Mouse (Mus musculus): ENCODE measurements around the gene Sh2d4b. TPM values are rescaled to one million over a fixed set of nuclear protein-coding genes. Genes with fewer than 3 reads are reported as not detected.

Gene Sh2d4b
- 0.62 and 0.90 TPM in 2 replicates for polyA plus RNA-seq (2012; rRNA removed)

- Histone ChIP-seq H3K4me3 (replicated peaks; ENCODE audit: insufficient read depth, low read depth, low read length) (no peak within 1 kb of the TSS), H3K27ac (ENCODE audit: insufficient read depth, low read length) (no peak within 1 kb of the TSS), H3K4me1 (ENCODE audit: control insufficient read depth, insufficient read depth, low read length) (no peaks in the 10 kb centered on the region), H3K27me3 (ENCODE audit: control insufficient read depth, insufficient read depth, low read length) (no peaks in the 10 kb centered on the region)
- 85% methylated on average over 3 of the region's 3 CpGs for whole genome bisulfite sequencing
- TF ChIP-seq CTCF (IDR thresholded peaks at IDR 0.05; ENCODE audit: borderline replicate concordance, insufficient read depth, low read depth, low read length) = no peak
- no peak for TF ChIP-seq POLR2A (IDR thresholded peaks at IDR 0.05; ENCODE audit: borderline replicate concordance, insufficient read depth, low read length)
- no peak for DNase-seq
Measured at GRCm38 (mm10) chr14:40893196-40893595, at the start of gene Sh2d4b. Gene Sh2d4b (minus strand): TSS chr14:40893266.

- no peak overlapping the region for H3K27ac ChIP-seq (ENCODE audit: insufficient read depth, low read length)
- peak in 1 of 2 experiments; percentile 41 for DNase-seq
- 7% methylated on average over 2 of the region's 2 CpGs for WGBS
- no peak overlapping the region for H3K4me3 ChIP-seq (replicated peaks; ENCODE audit: insufficient read depth, low read depth, low read length)
- TF ChIP-seq POLR2A (IDR thresholded peaks at IDR 0.05; ENCODE audit: borderline replicate concordance, insufficient read depth, low read length) (no peak), CTCF (IDR thresholded peaks at IDR 0.05; ENCODE audit: borderline replicate concordance, insufficient read depth, low read depth, low read length) (no peak)
- no peaks in the 10 kb centered on the region for H3K27me3 ChIP-seq (ENCODE audit: control insufficient read depth, insufficient read depth, low read length)
- H3K4me1 ChIP-seq (ENCODE audit: control insufficient read depth, insufficient read depth, low read length) = no peaks in the 10 kb centered on the region; the same call in 1 of the 2 replicates
Measured at GRCm38 (mm10) chr14:40942429-40942828, 49.4 kb upstream of the Sh2d4b start.

- Histone ChIP-seq H3K4me1 (ENCODE audit: control insufficient read depth, insufficient read depth, low read length) (no peaks in the 10 kb centered on the region; the same call in 1 of the 2 replicates), H3K27ac (ENCODE audit: insufficient read depth, low read length) (no peak overlapping the region), H3K27me3 (ENCODE audit: control insufficient read depth, insufficient read depth, low read length) (no peaks in the 10 kb centered on the region), H3K4me3 (replicated peaks; ENCODE audit: insufficient read depth, low read depth, low read length) (no peak overlapping the region)
- TF ChIP-seq POLR2A (IDR thresholded peaks at IDR 0.05; ENCODE audit: borderline replicate concordance, insufficient read depth, low read length) = no peak
- TF ChIP-seq CTCF (IDR thresholded peaks at IDR 0.05; ENCODE audit: borderline replicate concordance, insufficient read depth, low read depth, low read length) = no peak
- no peak for DNase-seq
- 93% methylated on average over 11 of the region's 11 CpGs for WGBS
Measured at GRCm38 (mm10) chr14:40938380-40938987, 45.4 kb upstream of the Sh2d4b start.

- TF ChIP-seq POLR2A (IDR thresholded peaks at IDR 0.05; ENCODE audit: borderline replicate concordance, insufficient read depth, low read length) = no peak
- TF ChIP-seq CTCF (IDR thresholded peaks at IDR 0.05; ENCODE audit: borderline replicate concordance, insufficient read depth, low read depth, low read length) = no peak
- WGBS = 29% methylated on average over 4 of the region's 4 CpGs
Measured at GRCm38 (mm10) chr14:40937052-40937451, 44.0 kb upstream of the Sh2d4b start.

DNA sequence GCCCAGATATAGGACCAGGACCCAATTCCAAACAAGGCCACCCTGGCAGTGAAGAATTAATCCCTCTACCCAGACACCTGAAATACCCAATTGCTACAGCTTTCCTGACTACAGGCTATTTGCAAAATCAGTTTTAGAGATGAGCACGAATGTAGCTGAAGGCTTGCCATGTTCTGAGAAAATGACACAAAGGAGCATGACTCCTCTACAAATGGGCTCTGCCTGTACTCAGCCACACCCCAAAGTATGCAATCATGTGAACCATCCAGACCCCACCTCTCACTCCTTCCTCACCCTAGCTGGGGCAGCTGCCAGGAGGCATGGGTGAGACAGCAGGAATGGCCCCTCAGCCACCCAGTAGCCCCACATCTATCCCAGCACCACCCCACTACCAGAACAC, 42.4 kb upstream of the Sh2d4b start:
- Histone ChIP-seq H3K4me3 (replicated peaks; ENCODE audit: insufficient read depth, low read depth, low read length) (no peak overlapping the region), H3K27ac (ENCODE audit: insufficient read depth, low read length) (no peak overlapping the region), H3K27me3 (ENCODE audit: control insufficient read depth, insufficient read depth, low read length) (no peaks in the 10 kb centered on the region), H3K4me1 (ENCODE audit: control insufficient read depth, insufficient read depth, low read length) (no peaks in the 10 kb centered on the region)
- TF ChIP-seq CTCF (IDR thresholded peaks at IDR 0.05; ENCODE audit: borderline replicate concordance, insufficient read depth, low read depth, low read length) (no peak), POLR2A (IDR thresholded peaks at IDR 0.05; ENCODE audit: borderline replicate concordance, insufficient read depth, low read length) (no peak)
- WGBS = 92% methylated on average over 1 of the region's 1 CpGs
- DNase-seq = no peak

More at GRCm38 (mm10) chr14:40937052-40937451, 44.0 kb upstream of the Sh2d4b start:
- Histone ChIP-seq H3K4me3 (replicated peaks; ENCODE audit: insufficient read depth, low read depth, low read length) (no peak overlapping the region), H3K27ac (ENCODE audit: insufficient read depth, low read length) (no peak overlapping the region), H3K4me1 (ENCODE audit: control insufficient read depth, insufficient read depth, low read length) (no peaks in the 10 kb centered on the region; the same call in 1 of the 2 replicates), H3K27me3 (ENCODE audit: control insufficient read depth, insufficient read depth, low read length) (no peaks in the 10 kb centered on the region)
- no peak for DNase-seq

DNA sequence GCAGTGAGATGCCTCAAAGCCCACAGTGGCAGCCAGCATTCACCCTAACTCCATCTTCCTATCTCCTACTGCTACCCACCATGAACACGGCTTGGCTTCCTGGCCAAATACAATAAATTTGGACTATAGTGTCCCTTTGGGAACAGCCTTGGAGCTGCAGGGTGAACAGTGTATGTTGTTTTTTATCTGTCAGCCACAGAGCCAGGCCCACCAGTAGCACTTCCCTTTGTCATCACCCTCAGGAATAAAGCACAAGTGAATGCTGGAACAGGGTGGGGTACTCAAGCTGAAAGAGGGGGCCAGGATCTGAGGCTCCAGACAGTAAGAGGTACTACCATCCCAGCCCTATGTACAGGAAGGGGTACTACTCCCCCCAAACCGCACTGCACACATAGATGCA, 42.0 kb upstream of the Sh2d4b start:
- Histone ChIP-seq H3K27ac (ENCODE audit: insufficient read depth, low read length) (no peak overlapping the region), H3K4me3 (replicated peaks; ENCODE audit: insufficient read depth, low read depth, low read length) (no peak overlapping the region), H3K4me1 (ENCODE audit: control insufficient read depth, insufficient read depth, low read length) (no peaks in the 10 kb centered on the region), H3K27me3 (ENCODE audit: control insufficient read depth, insufficient read depth, low read length) (no peaks in the 10 kb centered on the region)
- TF ChIP-seq POLR2A (IDR thresholded peaks at IDR 0.05; ENCODE audit: borderline replicate concordance, insufficient read depth, low read length) = no peak
- TF ChIP-seq CTCF (IDR thresholded peaks at IDR 0.05; ENCODE audit: borderline replicate concordance, insufficient read depth, low read depth, low read length) = no peak
- 92% methylated on average over 2 of the region's 2 CpGs for WGBS
- no peak for DNase-seq

GRCm38 (mm10) chr14:40933328-40933727, 40.3 kb upstream of the Sh2d4b start:
- Histone ChIP-seq H3K4me3 (replicated peaks; ENCODE audit: insufficient read depth, low read depth, low read length) (no peak overlapping the region), H3K27me3 (ENCODE audit: control insufficient read depth, insufficient read depth, low read length) (no peaks in the 10 kb centered on the region), H3K27ac (ENCODE audit: insufficient read depth, low read length) (no peak overlapping the region), H3K4me1 (ENCODE audit: control insufficient read depth, insufficient read depth, low read length) (no peaks in the 10 kb centered on the region)
- TF ChIP-seq CTCF (IDR thresholded peaks at IDR 0.05; ENCODE audit: borderline replicate concordance, insufficient read depth, low read depth, low read length) = no peak
- TF ChIP-seq POLR2A (IDR thresholded peaks at IDR 0.05; ENCODE audit: borderline replicate concordance, insufficient read depth, low read length) = no peak
- WGBS = 77% methylated on average over 7 of the region's 7 CpGs
- DNase-seq = no peak

GRCm38 (mm10) chr14:40932225-40932624, 39.2 kb upstream of the Sh2d4b start:
- TF ChIP-seq POLR2A (IDR thresholded peaks at IDR 0.05; ENCODE audit: borderline replicate concordance, insufficient read depth, low read length) (no peak), CTCF (IDR thresholded peaks at IDR 0.05; ENCODE audit: borderline replicate concordance, insufficient read depth, low read depth, low read length) (no peak)
- Histone ChIP-seq H3K4me1 (ENCODE audit: control insufficient read depth, insufficient read depth, low read length) (no peaks in the 10 kb centered on the region), H3K27me3 (ENCODE audit: control insufficient read depth, insufficient read depth, low read length) (no peaks in the 10 kb centered on the region), H3K27ac (ENCODE audit: insufficient read depth, low read length) (peak overlapping the region; percentile 46; the same call in 1 of the 2 replicates), H3K4me3 (replicated peaks; ENCODE audit: insufficient read depth, low read depth, low read length) (no peak overlapping the region)
- 89% methylated on average over 9 of the region's 9 CpGs for WGBS
- no peak for DNase-seq
